Mouse (Mus musculus): ENCODE results near the gene Prrc2b. TPM values are rescaled to one million over a fixed set of nuclear protein-coding genes. Genes with fewer than 3 reads are reported as not detected.

The Prrc2b gene
- polyA plus RNA-seq, 1 experiment from 2014 or later = 54.7 TPM

GRCm38 (mm10) chr2:32252658-32253057, 101.8 kb downstream of the Prrc2b start:
- Histone ChIP-seq H3K4me1 (replicated peaks) (no peaks in the 10 kb centered on the region), H3K4me3 (no peak overlapping the region), H3K4me2 (no peak overlapping the region), H3K27me3 (replicated peaks) (no peaks in the 10 kb centered on the region), H3K36me3 (peaks cover 92% of the 10 kb centered on the region), H3K9ac (no peak overlapping the region), H3K9me3 (replicated peaks) (no peaks in the 10 kb centered on the region), H3K27ac (ENCODE audit: poor library complexity, severe bottlenecking) (no peak overlapping the region)
- ATAC-seq (ENCODE audit: insufficient number of reproducible peaks, low FRiP score) = no peak
- WGBS = 90% methylated on average over 5 of the region's 5 CpGs

- Histone ChIP-seq H3K9ac (no peak overlapping the region), H3K4me3 (no peak overlapping the region), H3K27me3 (replicated peaks) (no peaks in the 10 kb centered on the region), H3K27ac (ENCODE audit: poor library complexity, severe bottlenecking) (no peak overlapping the region), H3K4me2 (no peak overlapping the region), H3K36me3 (peaks cover 92% of the 10 kb centered on the region), H3K9me3 (replicated peaks) (no peaks in the 10 kb centered on the region), H3K4me1 (replicated peaks) (no peaks in the 10 kb centered on the region)
- 42% methylated on average over 1 of the region's 1 CpGs for WGBS
- peak; percentile 26; the same call in 1 of the 2 replicates for ATAC-seq (ENCODE audit: insufficient number of reproducible peaks, low FRiP score)
Measured at GRCm38 (mm10) chr2:32253352-32253751, 102.5 kb downstream of the Prrc2b start.

- no peaks in the 10 kb centered on the region for H3K9me3 ChIP-seq (replicated peaks)
- WGBS = 86% methylated on average over 5 of the region's 5 CpGs
- peaks cover 80% of the 10 kb centered on the region for H3K36me3 ChIP-seq
- no peak overlapping the region for H3K9ac ChIP-seq
- no peaks in the 10 kb centered on the region for H3K27me3 ChIP-seq (replicated peaks)
- H3K4me3 ChIP-seq = no peak overlapping the region
- ATAC-seq (ENCODE audit: insufficient number of reproducible peaks, low FRiP score) = no peak
- H3K4me1 ChIP-seq (replicated peaks) = peaks cover 9% of the 10 kb centered on the region
- no peak overlapping the region for H3K27ac ChIP-seq (ENCODE audit: poor library complexity, severe bottlenecking)
- H3K4me2 ChIP-seq = no peak overlapping the region
Measured at GRCm38 (mm10) chr2:32254563-32254962, 103.7 kb downstream of the Prrc2b start.

- no peak overlapping the region for H3K9ac ChIP-seq
- ATAC-seq (ENCODE audit: insufficient number of reproducible peaks, low FRiP score) = no peak
- no peak overlapping the region for H3K4me2 ChIP-seq
- H3K36me3 ChIP-seq = peaks cover 64% of the 10 kb centered on the region
- no peaks in the 10 kb centered on the region for H3K27me3 ChIP-seq (replicated peaks)
- H3K4me1 ChIP-seq (replicated peaks) = peaks cover 12% of the 10 kb centered on the region
- no peak overlapping the region for H3K27ac ChIP-seq (ENCODE audit: poor library complexity, severe bottlenecking)
- no peak overlapping the region for H3K4me3 ChIP-seq
- 89% methylated on average over 11 of the region's 11 CpGs for WGBS
- H3K9me3 ChIP-seq (replicated peaks) = no peaks in the 10 kb centered on the region
Measured at GRCm38 (mm10) chr2:32256273-32256672, 105.4 kb downstream of the Prrc2b start.

- H3K9ac ChIP-seq = peak overlapping the region; percentile 88
- H3K4me1 ChIP-seq (replicated peaks) = peaks cover 12% of the 10 kb centered on the region
- H3K36me3 ChIP-seq = peaks cover 38% of the 10 kb centered on the region
- 53% methylated on average over 6 of the region's 6 CpGs for WGBS
- ATAC-seq (ENCODE audit: insufficient number of reproducible peaks, low FRiP score) = no peak
- H3K27me3 ChIP-seq (replicated peaks) = no peaks in the 10 kb centered on the region
- H3K27ac ChIP-seq (ENCODE audit: poor library complexity, severe bottlenecking) = no peak overlapping the region
- H3K9me3 ChIP-seq (replicated peaks) = no peaks in the 10 kb centered on the region
- peak overlapping the region; percentile 78 for H3K4me3 ChIP-seq
- H3K4me2 ChIP-seq = peak overlapping the region; percentile 89
Measured at GRCm38 (mm10) chr2:32258887-32259533, 108.1 kb downstream of the Prrc2b start.

GRCm38 (mm10) chr2:32259657-32260417, 109.0 kb downstream of the Prrc2b start, which contains the start of gene Uck1:
Uck1 (minus strand) TSS chr2:32260159.
- WGBS = 1% methylated on average over 59 of the region's 59 CpGs
- peak; percentile 93 for ATAC-seq (ENCODE audit: insufficient number of reproducible peaks, low FRiP score)
- Histone ChIP-seq H3K4me2 (peak within 1 kb of the TSS; percentile 89), H3K4me1 (replicated peaks) (peaks cover 12% of the 10 kb centered on the region), H3K27me3 (replicated peaks) (no peaks in the 10 kb centered on the region), H3K9me3 (replicated peaks) (no peaks in the 10 kb centered on the region), H3K36me3 (peaks cover 30% of the 10 kb centered on the region), H3K9ac (peak within 1 kb of the TSS; percentile 88), H3K4me3 (peak within 1 kb of the TSS; percentile 78), H3K27ac (ENCODE audit: poor library complexity, severe bottlenecking) (peak within 1 kb of the TSS; percentile 31)

GRCm38 (mm10) chr2:32260635-32261034, 109.8 kb downstream of the Prrc2b start:
- no peak overlapping the region for H3K9ac ChIP-seq
- no peak for ATAC-seq (ENCODE audit: insufficient number of reproducible peaks, low FRiP score)
- 25% methylated on average over 4 of the region's 4 CpGs for WGBS

GRCm38 (mm10) chr2:32275823-32276222, 124.9 kb downstream of the Prrc2b start:
- no peak overlapping the region for H3K4me3 ChIP-seq
- no peaks in the 10 kb centered on the region for H3K27me3 ChIP-seq (replicated peaks)
- no peaks in the 10 kb centered on the region for H3K4me1 ChIP-seq (replicated peaks)
- no peak overlapping the region for H3K9ac ChIP-seq
- WGBS = 64% methylated on average over 3 of the region's 3 CpGs
- H3K36me3 ChIP-seq = peaks cover 34% of the 10 kb centered on the region
- no peaks in the 10 kb centered on the region for H3K9me3 ChIP-seq (replicated peaks)
- no peak for ATAC-seq (ENCODE audit: insufficient number of reproducible peaks, low FRiP score)
- H3K27ac ChIP-seq (ENCODE audit: poor library complexity, severe bottlenecking) = no peak overlapping the region
- no peak overlapping the region for H3K4me2 ChIP-seq

More at GRCm38 (mm10) chr2:32260635-32261034, 109.8 kb downstream of the Prrc2b start:
- no peaks in the 10 kb centered on the region for H3K27me3 ChIP-seq (replicated peaks)
- peak overlapping the region; percentile 78; the same call in 1 of the 2 replicates for H3K4me3 ChIP-seq
- no peaks in the 10 kb centered on the region for H3K9me3 ChIP-seq (replicated peaks)
- no peak overlapping the region for H3K27ac ChIP-seq (ENCODE audit: poor library complexity, severe bottlenecking)
- H3K4me1 ChIP-seq (replicated peaks) = peaks cover 12% of the 10 kb centered on the region
- peaks cover 27% of the 10 kb centered on the region for H3K36me3 ChIP-seq
- H3K4me2 ChIP-seq = no peak overlapping the region

- Histone ChIP-seq H3K4me3 (no peak overlapping the region), H3K9me3 (replicated peaks) (no peaks in the 10 kb centered on the region), H3K4me2 (no peak overlapping the region), H3K36me3 (peaks cover 71% of the 10 kb centered on the region), H3K27me3 (replicated peaks) (no peaks in the 10 kb centered on the region), H3K4me1 (replicated peaks) (peaks cover 8% of the 10 kb centered on the region), H3K9ac (no peak overlapping the region), H3K27ac (ENCODE audit: poor library complexity, severe bottlenecking) (no peak overlapping the region)
- ATAC-seq (ENCODE audit: insufficient number of reproducible peaks, low FRiP score) = no peak
- 66% methylated on average over 2 of the region's 2 CpGs for WGBS
Measured at GRCm38 (mm10) chr2:32282289-32282688, 131.4 kb downstream of the Prrc2b start.

GRCm38 (mm10) chr2:32282727-32283126, 131.8 kb downstream of the Prrc2b start:
- Histone ChIP-seq H3K4me1 (replicated peaks) (peaks cover 8% of the 10 kb centered on the region), H3K36me3 (peaks cover 68% of the 10 kb centered on the region), H3K27ac (ENCODE audit: poor library complexity, severe bottlenecking) (no peak overlapping the region), H3K9ac (no peak overlapping the region), H3K4me3 (no peak overlapping the region), H3K4me2 (no peak overlapping the region), H3K9me3 (replicated peaks) (no peaks in the 10 kb centered on the region), H3K27me3 (replicated peaks) (no peaks in the 10 kb centered on the region)
- ATAC-seq (ENCODE audit: insufficient number of reproducible peaks, low FRiP score) = no peak
- 74% methylated on average over 1 of the region's 1 CpGs for WGBS

- no peak for ATAC-seq (ENCODE audit: insufficient number of reproducible peaks, low FRiP score)
- no peak overlapping the region for H3K4me2 ChIP-seq
- no peak overlapping the region for H3K9ac ChIP-seq
- H3K9me3 ChIP-seq (replicated peaks) = no peaks in the 10 kb centered on the region
- no peak overlapping the region for H3K4me3 ChIP-seq
- no peaks in the 10 kb centered on the region for H3K27me3 ChIP-seq (replicated peaks)
- H3K27ac ChIP-seq (ENCODE audit: poor library complexity, severe bottlenecking) = no peak overlapping the region
- 88% methylated on average over 3 of the region's 3 CpGs for WGBS
- H3K4me1 ChIP-seq (replicated peaks) = peaks cover 11% of the 10 kb centered on the region
- H3K36me3 ChIP-seq = peaks cover 56% of the 10 kb centered on the region
Measured at GRCm38 (mm10) chr2:32283986-32284385, 133.1 kb downstream of the Prrc2b start.

Measured in heart, embryonic 12.5 days (tissue).